Mouse (Mus musculus): ENCODE measurements around the gene Rarb. TPM values are rescaled to one million over a fixed set of nuclear protein-coding genes. Genes with fewer than 3 reads are reported as not detected.

The Rarb gene
- total and polyA plus RNA-seq, 2 experiments from 2014 or later: 4.4 to 16.7 TPM

GRCm38 (mm10) chr14:16578100-16578499 is 240.9 kb downstream of the Rarb start:
- Histone ChIP-seq H3K9ac (replicated peaks; ENCODE audit: low read length, poor library complexity, severe bottlenecking) (no peak overlapping the region), H3K27me3 (ENCODE audit: insufficient read depth, low read length) (peaks cover 4% of the 10 kb centered on the region; the same call in 1 of the 2 replicates), H3K9me3 (ENCODE audit: low read length) (no peaks in the 10 kb centered on the region), H3K4me1 (ENCODE audit: insufficient read depth, low read length) (no peaks in the 10 kb centered on the region), H3K36me3 (ENCODE audit: insufficient read depth, low read length) (no peaks in the 10 kb centered on the region), H3K4me2 (ENCODE audit: low read depth, low read length, poor library complexity, severe bottlenecking) (no peak overlapping the region), H3K27ac (ENCODE audit: low read depth, low read length) (no peak overlapping the region), H3K4me3 (ENCODE audit: low read depth, low read length) (no peak overlapping the region)
- ATAC-seq (ENCODE audit: low FRiP score) (no peak), DNase-seq (ENCODE audit: low spot score) (no peak)
- TF ChIP-seq CTCF (IDR thresholded peaks at IDR 0.05): no peak

GRCm38 (mm10) chr14:16577049-16577448 is 241.9 kb downstream of the Rarb start:
- 35% methylated on average over 1 of the region's 1 CpGs for WGBS
- ATAC-seq (ENCODE audit: low FRiP score) (no peak), DNase-seq (ENCODE audit: low spot score) (no peak)
- no peak overlapping the region for H3K27ac ChIP-seq (ENCODE audit: low read depth, low read length)
- H3K4me1 ChIP-seq (ENCODE audit: insufficient read depth, low read length): no peaks in the 10 kb centered on the region
- H3K9me3 ChIP-seq (ENCODE audit: low read length): no peaks in the 10 kb centered on the region
- H3K4me3 ChIP-seq (ENCODE audit: low read depth, low read length): no peak overlapping the region
- H3K27me3 ChIP-seq (ENCODE audit: insufficient read depth, low read length): peaks cover 4% of the 10 kb centered on the region; the same call in 1 of the 2 replicates
- no peak overlapping the region for H3K4me2 ChIP-seq (ENCODE audit: low read depth, low read length, poor library complexity, severe bottlenecking)
- no peak overlapping the region for H3K9ac ChIP-seq (replicated peaks; ENCODE audit: low read length, poor library complexity, severe bottlenecking)
- no peaks in the 10 kb centered on the region for H3K36me3 ChIP-seq (ENCODE audit: insufficient read depth, low read length)
- TF ChIP-seq CTCF (IDR thresholded peaks at IDR 0.05): peak; percentile 24

GRCm38 (mm10) chr14:16574925-16575721 is 243.8 kb downstream of the Rarb start:
- ATAC-seq (ENCODE audit: low FRiP score) (peak; percentile 75), DNase-seq (ENCODE audit: low spot score) (peak; percentile 79)
- under 1% methylated on average over 52 of the region's 52 CpGs for WGBS
- Histone ChIP-seq H3K36me3 (ENCODE audit: insufficient read depth, low read length) (no peaks in the 10 kb centered on the region), H3K27me3 (ENCODE audit: insufficient read depth, low read length) (peaks cover 4% of the 10 kb centered on the region; the same call in 1 of the 2 replicates), H3K4me3 (ENCODE audit: low read depth, low read length) (peak overlapping the region; percentile 50), H3K4me1 (ENCODE audit: insufficient read depth, low read length) (no peaks in the 10 kb centered on the region), H3K9ac (replicated peaks; ENCODE audit: low read length, poor library complexity, severe bottlenecking) (peak overlapping the region; percentile 39), H3K4me2 (ENCODE audit: low read depth, low read length, poor library complexity, severe bottlenecking) (peak overlapping the region; percentile 93), H3K27ac (ENCODE audit: low read depth, low read length) (no peak overlapping the region), H3K9me3 (ENCODE audit: low read length) (no peaks in the 10 kb centered on the region)
- TF ChIP-seq CTCF (IDR thresholded peaks at IDR 0.05): no peak

GRCm38 (mm10) chr14:16573475-16574171 is 245.3 kb downstream of the Rarb start:
- no peak for ATAC-seq (ENCODE audit: low FRiP score)
- DNase-seq (ENCODE audit: low spot score): no peak
- 72% methylated on average over 6 of the region's 6 CpGs for WGBS
- Histone ChIP-seq H3K9ac (replicated peaks; ENCODE audit: low read length, poor library complexity, severe bottlenecking) (no peak overlapping the region), H3K27me3 (ENCODE audit: insufficient read depth, low read length) (peaks cover 4% of the 10 kb centered on the region; the same call in 1 of the 2 replicates), H3K36me3 (ENCODE audit: insufficient read depth, low read length) (no peaks in the 10 kb centered on the region), H3K4me1 (ENCODE audit: insufficient read depth, low read length) (no peaks in the 10 kb centered on the region), H3K9me3 (ENCODE audit: low read length) (no peaks in the 10 kb centered on the region), H3K4me3 (ENCODE audit: low read depth, low read length) (peak overlapping the region; percentile 50; the same call in 1 of the 2 replicates), H3K4me2 (ENCODE audit: low read depth, low read length, poor library complexity, severe bottlenecking) (peak overlapping the region; percentile 93; the same call in 1 of the 2 replicates), H3K27ac (ENCODE audit: low read depth, low read length) (no peak overlapping the region)
- no peak for TF ChIP-seq CTCF (IDR thresholded peaks at IDR 0.05)

- no peak for TF ChIP-seq CTCF (IDR thresholded peaks at IDR 0.05)
- DNase-seq (ENCODE audit: low spot score): no peak
- H3K4me1 ChIP-seq (ENCODE audit: insufficient read depth, low read length): no peaks in the 10 kb centered on the region
- H3K4me2 ChIP-seq (ENCODE audit: low read depth, low read length, poor library complexity, severe bottlenecking): no peak overlapping the region; the same call in 1 of the 2 replicates
- H3K4me3 ChIP-seq (ENCODE audit: low read depth, low read length): peak overlapping the region; percentile 3; the same call in 1 of the 2 replicates
- no peaks in the 10 kb centered on the region for H3K36me3 ChIP-seq (ENCODE audit: insufficient read depth, low read length)
- no peak for ATAC-seq (ENCODE audit: low FRiP score)
- WGBS: 40% methylated on average over 8 of the region's 8 CpGs
- no peak overlapping the region for H3K9ac ChIP-seq (replicated peaks; ENCODE audit: low read length, poor library complexity, severe bottlenecking)
- H3K27ac ChIP-seq (ENCODE audit: low read depth, low read length): no peak overlapping the region
- H3K9me3 ChIP-seq (ENCODE audit: low read length): no peaks in the 10 kb centered on the region
- H3K27me3 ChIP-seq (ENCODE audit: insufficient read depth, low read length): peaks cover 4% of the 10 kb centered on the region; the same call in 1 of the 2 replicates
Observed at GRCm38 (mm10) chr14:16572755-16573340, 246.1 kb downstream of the Rarb start.

Data from midbrain, postnatal 0 days (tissue).